In genomic region chr14:31172781-31173455, GRCm38 (mm10) we compare ENCODE assay signal across 13 mouse cellular contexts. TPM values are rescaled to one million over a fixed set of nuclear protein-coding genes. Genes with fewer than 3 reads are reported as not detected.
DNase-seq lines count a peak whose midpoint lies in the region; ATAC-seq and TF ChIP-seq lines count a peak whose summit lies in the region.
"Had no signal": no experiment of that assay in that cellular context is flagged by ENCODE, and none has a peak within 500 bp of the region (broad histone marks: within the 10 kb centered on the region; RNA-seq: fewer than 3 reads in every experiment).

No protein-coding gene starts in this region.

- peaks cover 84% of the 10 kb centered on the region for H3K36me3 ChIP-seq in heart, embryonic 10.5 days
- H3K36me3 ChIP-seq in heart, postnatal 0 days (replicated peaks; ENCODE audit: control insufficient read depth, insufficient read depth, low read length) = peaks cover 80% of the 10 kb centered on the region
- peaks cover 67% of the 10 kb centered on the region for H3K36me3 ChIP-seq in macrophage (ENCODE audit: inconsistent target)
- peaks cover 63% of the 10 kb centered on the region for H3K36me3 ChIP-seq in forebrain, embryonic 16.5 days (ENCODE audit: control insufficient read depth, insufficient read depth)

- H3K27me3 ChIP-seq in heart, embryonic 10.5 days (ENCODE audit: insufficient read depth, poor library complexity, severe bottlenecking) = no peaks in the 10 kb centered on the region
- no peaks in the 10 kb centered on the region for H3K27me3 ChIP-seq in heart, postnatal 0 days (ENCODE audit: control insufficient read depth, insufficient read depth, low read length)
- H3K27me3 ChIP-seq in forebrain, embryonic 16.5 days (replicated peaks; ENCODE audit: control insufficient read depth, insufficient read depth, low read length) = no peaks in the 10 kb centered on the region
- H3K27me3 ChIP-seq: neural tube, embryonic 13.5 days; stomach, embryonic 15.5 days had no signal

- DNase-seq in heart, adult 11 months = peak; percentile 98
- DNase-seq in heart, embryonic 10.5 days (ENCODE audit: low spot score) = no peak
- peak; percentile 39 to 56 for DNase-seq in lung, postnatal 4 days
- DNase-seq in lung, postnatal 36 days = no peak
- no peak for DNase-seq in heart, postnatal 0 days (ENCODE audit: low spot score)
- DNase-seq in thymus, postnatal 10 days (ENCODE audit: low spot score in 2 of 2) = no peak
- DNase-seq: forebrain, postnatal 0 days had no signal

- peak; percentile 21 for ATAC-seq in heart, postnatal 0 days (ENCODE audit: insufficient read depth, low read depth)
- ATAC-seq in forebrain, embryonic 16.5 days = no peak
- ATAC-seq: forebrain, postnatal 0 days had no signal

- no peak overlapping the region for H3K4me2 ChIP-seq in heart, postnatal 0 days (ENCODE audit: low read depth, low read length)
- no peak overlapping the region for H3K4me2 ChIP-seq in forebrain, embryonic 16.5 days (ENCODE audit: low read length)
- H3K4me2 ChIP-seq: neural tube, embryonic 13.5 days; stomach, embryonic 15.5 days had no signal

- no peak for TF ChIP-seq EP300 in heart, postnatal 0 days (IDR thresholded peaks at IDR 0.05; ENCODE audit: low read depth)

- H3K79me2 ChIP-seq in macrophage (ENCODE audit: inconsistent target) = peaks cover 97% of the 10 kb centered on the region

- no peak for TF ChIP-seq CTCF in heart, postnatal 0 days (IDR thresholded peaks at IDR 0.05; ENCODE audit: low read depth)

- no peak overlapping the region for H3K9ac ChIP-seq in heart, postnatal 0 days (replicated peaks; ENCODE audit: low read depth, low read length)
- no peak overlapping the region for H3K9ac ChIP-seq in forebrain, embryonic 16.5 days (replicated peaks; ENCODE audit: low read depth, low read length)
- H3K9ac ChIP-seq: forebrain, postnatal 0 days; neural tube, embryonic 13.5 days; stomach, embryonic 15.5 days had no signal

- peaks cover 34% of the 10 kb centered on the region for H3K4me1 ChIP-seq in heart, embryonic 10.5 days
- H3K4me1 ChIP-seq in heart, postnatal 0 days (ENCODE audit: control insufficient read depth, insufficient read depth) = no peaks in the 10 kb centered on the region
- no peaks in the 10 kb centered on the region for H3K4me1 ChIP-seq in forebrain, embryonic 16.5 days (replicated peaks; ENCODE audit: control insufficient read depth, insufficient read depth, low read length)
- H3K4me1 ChIP-seq: stomach, embryonic 15.5 days had no signal

- WGBS in heart, embryonic 10.5 days = 72% methylated on average over 18 of the region's 18 CpGs
- 43% methylated on average over 18 of the region's 18 CpGs for WGBS in heart, postnatal 0 days
- WGBS in macrophage (ENCODE audit: missing documents) = 78% methylated on average over 16 of the region's 18 CpGs
- WGBS in forebrain, embryonic 16.5 days = 83% methylated on average over 18 of the region's 18 CpGs

- H3K9me3 ChIP-seq in heart, embryonic 10.5 days = no peaks in the 10 kb centered on the region
- H3K9me3 ChIP-seq in heart, postnatal 0 days (replicated peaks; ENCODE audit: control insufficient read depth, low read length) = no peaks in the 10 kb centered on the region
- H3K9me3 ChIP-seq in forebrain, embryonic 16.5 days (ENCODE audit: control insufficient read depth, low read length) = no peaks in the 10 kb centered on the region
- H3K9me3 ChIP-seq: neural tube, embryonic 13.5 days; stomach, embryonic 15.5 days had no signal

- no peak overlapping the region for H3K4me3 ChIP-seq in heart, embryonic 10.5 days
- H3K4me3 ChIP-seq in heart, postnatal 0 days (ENCODE audit: low read depth, low read length) = no peak overlapping the region
- H3K4me3 ChIP-seq in macrophage (ENCODE audit: inconsistent target) = no peak overlapping the region
- H3K4me3 ChIP-seq in forebrain, embryonic 16.5 days (replicated peaks; ENCODE audit: low read length) = no peak overlapping the region
- H3K4me3 ChIP-seq: neural tube, embryonic 13.5 days; stomach, embryonic 15.5 days had no signal

- H3K27ac ChIP-seq in heart, embryonic 10.5 days = no peak overlapping the region; the same call in 1 of the 2 replicates
- peak overlapping the region; percentile 46; the same call in 1 of the 2 replicates for H3K27ac ChIP-seq in heart, postnatal 0 days (ENCODE audit: low read depth)
- H3K27ac ChIP-seq in macrophage = peak overlapping the region; percentile 100
- H3K27ac ChIP-seq in forebrain, embryonic 16.5 days (ENCODE audit: low read length) = no peak overlapping the region
- H3K27ac ChIP-seq: kidney, postnatal 0 days; neural tube, embryonic 13.5 days; stomach, embryonic 15.5 days had no signal

RNA-seq across cellular contexts. Expression of gene Stab1, which starts 4.5 kb away (rescaled TPM):
- 28.9 and 30.2 TPM in 2 replicates for polyA plus RNA-seq in heart, embryonic 10.5 days (2016; fragmentation: Nextera tagmentation; extraction: Ambion mirVana)
- total RNA-seq in heart, postnatal 0 days (2014; rRNA removed; ENCODE audit: low replicate concordance) = 75.3 and 90.4 TPM in 2 replicates
- 24.0 and 25.4 TPM in 2 replicates for polyA plus RNA-seq in heart, postnatal 0 days (2015; fragmentation: Nextera tagmentation; extraction: Ambion mirVana)
- total RNA-seq in macrophage (2018; cell fraction: chromatin; rRNA removed) = 1,000 to 10,000 TPM in 23 of 26 experiments, 100 to 1,000 TPM in 3; 175 to 4,782 (median 2,271) TPM
- total RNA-seq in macrophage (2018; cell fraction: cytosol; rRNA removed) = 100 to 1,000 TPM in 25 of 26 experiments, 10 to 100 TPM in 1; 91.4 to 838 (median 312) TPM
- 1,000 to 10,000 TPM in 14 of 26 experiments, 100 to 1,000 TPM in 12; 325 to 5,560 (median 1,024) TPM for total RNA-seq in macrophage (2018; cell fraction: nucleus; rRNA removed)
- 241 to 829 TPM (median 623 TPM) in 3 replicates for polyA plus RNA-seq in macrophage (2018)
- 13.0 and 13.9 TPM in 2 replicates for polyA plus RNA-seq in forebrain, embryonic 16.5 days (2015; fragmentation: Nextera tagmentation; extraction: Ambion mirVana)
- total RNA-seq: hematopoietic stem cell, adult 5-6 weeks had no signal

RNA-seq across cellular contexts. Expression of gene Tnnc1, which starts 35.2 kb away (rescaled TPM):
- 1,899 and 2,942 TPM in 2 replicates for polyA plus RNA-seq in heart, embryonic 10.5 days (2016; fragmentation: Nextera tagmentation; extraction: Ambion mirVana)
- total RNA-seq in heart, postnatal 0 days (2014; rRNA removed; ENCODE audit: low replicate concordance) = 2,939 and 3,145 TPM in 2 replicates
- polyA plus RNA-seq in heart, postnatal 0 days (2015; fragmentation: Nextera tagmentation; extraction: Ambion mirVana) = 7,680 and 7,748 TPM in 2 replicates
- total RNA-seq in macrophage (2018; cell fraction: chromatin; rRNA removed) = 10 to 100 TPM in 1 of 26 experiments, 1 to 10 TPM in 25; 1.2 to 10.1 (median 6.3) TPM
- 1 to 10 TPM in 24 of 26 experiments, under 1 TPM in 2; 0.89 to 3.3 (median 1.7) TPM for total RNA-seq in macrophage (2018; cell fraction: cytosol; rRNA removed)
- total RNA-seq in macrophage (2018; cell fraction: nucleus; rRNA removed) = 10 to 100 TPM in 1 of 26 experiments, 1 to 10 TPM in 23, not detected in 2; 1.5 to 12.4 (median 3.9) TPM
- 0.50 to 1.8 TPM (median 0.95 TPM) in 3 replicates for polyA plus RNA-seq in macrophage (2018)
- 1.5 and 2.5 TPM in 2 replicates for polyA plus RNA-seq in forebrain, embryonic 16.5 days (2015; fragmentation: Nextera tagmentation; extraction: Ambion mirVana)
- total RNA-seq: hematopoietic stem cell, adult 5-6 weeks had no signal

RNA-seq across cellular contexts. Expression of gene Nt5dc2, which starts 42.1 kb away (rescaled TPM):
- polyA plus RNA-seq in heart, embryonic 10.5 days (2016; fragmentation: Nextera tagmentation; extraction: Ambion mirVana) = 422 and 507 TPM in 2 replicates
- 212 and 269 TPM in 2 replicates for total RNA-seq in heart, postnatal 0 days (2014; rRNA removed; ENCODE audit: low replicate concordance)
- 146 and 158 TPM in 2 replicates for polyA plus RNA-seq in heart, postnatal 0 days (2015; fragmentation: Nextera tagmentation; extraction: Ambion mirVana)
- 10 to 100 TPM in 11 of 26 experiments, 1 to 10 TPM in 15; 1.8 to 37.0 (median 8.3) TPM for total RNA-seq in macrophage (2018; cell fraction: chromatin; rRNA removed)
- total RNA-seq in macrophage (2018; cell fraction: cytosol; rRNA removed) = 100 to 1,000 TPM in 5 of 26 experiments, 10 to 100 TPM in 21; 25.4 to 119 (median 52.7) TPM
- total RNA-seq in macrophage (2018; cell fraction: nucleus; rRNA removed) = 10 to 100 TPM in 21 of 26 experiments, 1 to 10 TPM in 5; 6.5 to 49.6 (median 15.5) TPM
- polyA plus RNA-seq in macrophage (2018) = 64.0 to 97.6 TPM (median 77.4 TPM) in 3 replicates
- 146 and 165 TPM in 2 replicates for polyA plus RNA-seq in forebrain, embryonic 16.5 days (2015; fragmentation: Nextera tagmentation; extraction: Ambion mirVana)

RNA-seq across cellular contexts. Expression of gene Nisch, which starts 43.8 kb away (rescaled TPM):
- 457 and 500 TPM in 2 replicates for polyA plus RNA-seq in heart, embryonic 10.5 days (2016; fragmentation: Nextera tagmentation; extraction: Ambion mirVana)
- 292 and 338 TPM in 2 replicates for total RNA-seq in heart, postnatal 0 days (2014; rRNA removed; ENCODE audit: low replicate concordance)
- polyA plus RNA-seq in heart, postnatal 0 days (2015; fragmentation: Nextera tagmentation; extraction: Ambion mirVana) = 162 and 171 TPM in 2 replicates
- total RNA-seq in macrophage (2018; cell fraction: chromatin; rRNA removed) = 1,000 to 10,000 TPM in 24 of 26 experiments, 100 to 1,000 TPM in 2; 665 to 2,090 (median 1,583) TPM
- 100 to 1,000 TPM; 112 to 253 (median 171) TPM for total RNA-seq in macrophage (2018; cell fraction: cytosol; rRNA removed)
- total RNA-seq in macrophage (2018; cell fraction: nucleus; rRNA removed) = 1,000 to 10,000 TPM in 7 of 26 experiments, 100 to 1,000 TPM in 19; 420 to 1,439 (median 890) TPM
- polyA plus RNA-seq in macrophage (2018) = 163 to 251 TPM (median 201 TPM) in 3 replicates
- 359 and 389 TPM in 2 replicates for polyA plus RNA-seq in forebrain, embryonic 16.5 days (2015; fragmentation: Nextera tagmentation; extraction: Ambion mirVana)

RNA-seq across cellular contexts. Expression of gene Smim4, which starts 44.2 kb away (rescaled TPM):
- 66.2 and 73.3 TPM in 2 replicates for polyA plus RNA-seq in heart, embryonic 10.5 days (2016; fragmentation: Nextera tagmentation; extraction: Ambion mirVana)
- total RNA-seq in heart, postnatal 0 days (2014; rRNA removed; ENCODE audit: low replicate concordance) = 12.7 and 28.8 TPM in 2 replicates
- polyA plus RNA-seq in heart, postnatal 0 days (2015; fragmentation: Nextera tagmentation; extraction: Ambion mirVana) = 194 and 207 TPM in 2 replicates
- total RNA-seq in macrophage (2018; cell fraction: chromatin; rRNA removed) = 10 to 100 TPM in 5 of 26 experiments, 1 to 10 TPM in 12, under 1 TPM in 1, not detected in 8; 0.82 to 20.9 (median 6.8) TPM
- 10 to 100 TPM; 33.4 to 98.2 (median 47.8) TPM for total RNA-seq in macrophage (2018; cell fraction: cytosol; rRNA removed)
- total RNA-seq in macrophage (2018; cell fraction: nucleus; rRNA removed) = 10 to 100 TPM in 14 of 26 experiments, 1 to 10 TPM in 12; 2.1 to 47.5 (median 11.1) TPM
- polyA plus RNA-seq in macrophage (2018) = 5.9 to 64.8 TPM (median 39.9 TPM) in 3 replicates
- polyA plus RNA-seq in forebrain, embryonic 16.5 days (2015; fragmentation: Nextera tagmentation; extraction: Ambion mirVana) = 62.7 and 64.1 TPM in 2 replicates

Comparison
In these comparisons a context has a peak if more than half of its experiments do, and no peak if none do; other contexts are left out.
1. DNase-seq: peak in heart, adult 11 months (single experiment) and lung, postnatal 4 days (2 of 2); none in heart, embryonic 10.5 days (single experiment), lung, postnatal 36 days (single experiment), heart, postnatal 0 days (single experiment) and thymus, postnatal 10 days (0 of 2).
2. H3K27ac ChIP-seq: peak in heart, postnatal 0 days (single experiment) and macrophage (single experiment); none in heart, embryonic 10.5 days (single experiment) and forebrain, embryonic 16.5 days (single experiment).
3. RNA of gene Tnnc1, which starts 35.2 kb away (polyA plus RNA-seq): 7,680 to 7,748 TPM in heart, postnatal 0 days and 1,899 to 2,942 TPM in heart, embryonic 10.5 days; 1.5 to 2.5 TPM in forebrain, embryonic 16.5 days and 0.50 to 1.8 TPM in macrophage; every median in the first group is over 100 times any median in the second.